Mouse (Mus musculus) neutrophil, adult 5-6 weeks (primary cell): Measurements from ENCODE around the gene Nufip2. TPM values are rescaled to one million over a fixed set of nuclear protein-coding genes. Genes with fewer than 3 reads are reported as not detected.

Experiments
- ATAC-seq: fragments of 151-379, 151-347 bp; 2 replicates; pipeline ENCODE4 v1.8.0; 2017; ENCODE audit warnings: mild to moderate bottlenecking, moderate TSS enrichment; ENCODE audit not compliant: insufficient number of reproducible peaks, poor library complexity, low FRiP score, severe bottlenecking; ENCODE audit errors: extremely low read depth
- total RNA-seq: library from RNA; stranded (forward); fragments of 200-1000 nt; gene quantifications from 2 replicates; pipeline ENCODE4 v1.2.3, GENCODE M21; 2017

Nufip2 gene
- total RNA-seq, 1 experiment from 2014 or later = 176 TPM

- peak; percentile 28 for ATAC-seq
These were observed 100.0 kb downstream of the Nufip2 start for GRCm38 (mm10) chr11:77785768-77786561.

- no peak for ATAC-seq
These were observed 101.8 kb downstream of the Nufip2 start, which contains the start of gene Gm10277 for GRCm38 (mm10) chr11:77787707-77788106. Gene Gm10277, minus strand, starts transcription at chr11:77787747.

GRCm38 (mm10) chr11:77789512-77789911 lies 103.6 kb downstream of the Nufip2 start:
- ATAC-seq = no peak

GRCm38 (mm10) chr11:77790286-77790685 lies 104.3 kb downstream of the Nufip2 start:
- no peak for ATAC-seq

- no peak for ATAC-seq
These were observed 105.3 kb downstream of the Nufip2 start for GRCm38 (mm10) chr11:77791241-77791727.

Other genes starting within 250 kb of the Nufip2 start
- 0.37 and 0.70 TPM in 2 replicates for gene Coro6, start 223.7 kb upstream of the Nufip2 start, total RNA-seq
- gene Ankrd13b, start 196.5 kb upstream of the Nufip2 start, total RNA-seq = 0.25 TPM in 1 of 2 replicates, not detected in the other
- 19.3 and 22.3 TPM in 2 replicates for gene Git1, start 192.6 kb upstream of the Nufip2 start, total RNA-seq
- 13.8 and 16.1 TPM in 2 replicates for gene Abhd15, start 171.0 kb upstream of the Nufip2 start, total RNA-seq
- 4.1 and 7.6 TPM in 2 replicates for gene Trp53i13, start 170.2 kb upstream of the Nufip2 start, total RNA-seq
- gene Gm10392, start 167.0 kb upstream of the Nufip2 start, total RNA-seq = 0.81 and 1.8 TPM in 2 replicates
- gene Taok1, start 78.3 kb upstream of the Nufip2 start, total RNA-seq = 84.1 and 92.2 TPM in 2 replicates
- not detected in 2 replicates for gene Cryba1, start 39.1 kb downstream of the Nufip2 start, total RNA-seq
- 104 and 109 TPM in 2 replicates for gene Myo18a, start 77.1 kb downstream of the Nufip2 start, total RNA-seq
- not detected in 2 replicates for gene Gm10277, start 101.6 kb downstream of the Nufip2 start, total RNA-seq
- gene Pipox, start 207.9 kb downstream of the Nufip2 start, total RNA-seq = not detected in 2 replicates
- gene Sez6, start 244.6 kb downstream of the Nufip2 start, total RNA-seq = not detected in 2 replicates